11 mouse cellular contexts compared by ENCODE assay signal in the genomic region with DNA sequence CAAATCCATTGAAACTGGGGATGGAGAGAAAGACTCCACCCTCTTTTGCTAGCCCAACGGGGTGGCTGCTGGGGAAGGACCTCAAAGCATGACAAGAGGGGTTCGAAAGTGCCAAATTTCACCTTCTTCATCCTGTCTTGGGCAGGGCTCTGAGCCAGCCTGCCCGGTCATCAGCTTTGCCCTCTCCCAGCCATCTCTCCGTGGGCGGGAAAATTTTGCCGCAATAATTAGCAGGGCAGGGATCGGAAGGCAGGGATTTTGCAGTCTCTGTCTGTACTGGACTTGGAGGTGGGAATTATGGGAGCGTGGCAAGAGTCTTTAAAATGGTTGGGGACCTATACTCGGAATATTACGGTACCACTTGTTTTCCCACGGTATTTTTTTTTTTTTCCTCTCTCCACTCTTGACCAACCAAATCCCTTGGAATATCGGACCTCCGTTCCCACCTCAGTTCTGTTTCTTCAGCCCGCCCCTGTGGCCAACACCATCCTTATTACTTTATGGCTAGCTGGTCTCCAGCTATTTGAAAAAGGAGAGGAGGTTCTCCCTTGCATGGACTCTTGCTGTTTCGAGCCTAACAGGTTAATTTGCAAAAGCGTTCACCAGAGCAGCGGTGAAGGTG. TPM values are rescaled to one million over a fixed set of nuclear protein-coding genes. Genes with fewer than 3 reads are reported as not detected.
DNase-seq lines count a peak whose midpoint lies in the region; ATAC-seq lines count a peak whose summit lies in the region.
"Had no signal": no experiment of that assay in that cellular context is flagged by ENCODE, and none has a peak within 500 bp of the region (broad histone marks: within the 10 kb centered on the region; RNA-seq: fewer than 3 reads in every experiment).

No protein-coding gene starts in this region.

- H3K4me2 ChIP-seq in heart, embryonic 12.5 days = peak overlapping the region; percentile 56
- H3K4me2 ChIP-seq in hindbrain, embryonic 15.5 days = peak overlapping the region; percentile 47
- H3K4me2 ChIP-seq in midbrain, embryonic 16.5 days (ENCODE audit: low read length) = peak overlapping the region; percentile 44

- 0 out of 2 replicates have a peak, but pooled peaks cover 2% of the 10 kb centered on the region for H3K9me3 ChIP-seq in heart, embryonic 12.5 days (replicated peaks)
- H3K9me3 ChIP-seq in hindbrain, embryonic 15.5 days = no peaks in the 10 kb centered on the region
- H3K9me3 ChIP-seq in midbrain, embryonic 16.5 days (replicated peaks; ENCODE audit: control insufficient read depth, low read length, poor library complexity, severe bottlenecking) = no peaks in the 10 kb centered on the region

- ATAC-seq in heart, embryonic 12.5 days (ENCODE audit: insufficient number of reproducible peaks, low FRiP score) = no peak
- ATAC-seq in hindbrain, embryonic 15.5 days (ENCODE audit: low FRiP score, low read depth) = no peak
- ATAC-seq in midbrain, embryonic 16.5 days = no peak
- ATAC-seq in erythroid progenitor cell, adult 5-6 weeks (replicated peaks; ENCODE audit: low FRiP score, poor library complexity, severe bottlenecking) = no peak

- WGBS in heart, embryonic 12.5 days = 2% methylated on average over 17 of the region's 17 CpGs
- WGBS in hindbrain, embryonic 15.5 days = 4% methylated on average over 17 of the region's 17 CpGs
- 4% methylated on average over 17 of the region's 17 CpGs for WGBS in midbrain, embryonic 16.5 days

- H3K9ac ChIP-seq in heart, embryonic 12.5 days = no peak overlapping the region
- no peak overlapping the region for H3K9ac ChIP-seq in hindbrain, embryonic 15.5 days
- H3K9ac ChIP-seq in midbrain, embryonic 16.5 days (ENCODE audit: low read depth, low read length) = peak overlapping the region; percentile 56

- H3K36me3 ChIP-seq in heart, embryonic 12.5 days = no peaks in the 10 kb centered on the region
- H3K36me3 ChIP-seq in hindbrain, embryonic 15.5 days = no peaks in the 10 kb centered on the region
- H3K36me3 ChIP-seq in midbrain, embryonic 16.5 days (ENCODE audit: control insufficient read depth, insufficient read depth, low read length) = peaks cover 11% of the 10 kb centered on the region; the same call in 1 of the 2 replicates

- peaks cover 75% of the 10 kb centered on the region for H3K27me3 ChIP-seq in heart, embryonic 12.5 days (replicated peaks)
- H3K27me3 ChIP-seq in hindbrain, embryonic 15.5 days = no peaks in the 10 kb centered on the region
- no peaks in the 10 kb centered on the region for H3K27me3 ChIP-seq in midbrain, embryonic 16.5 days (ENCODE audit: control insufficient read depth, insufficient read depth, low read depth, low read length)

- H3K4me3 ChIP-seq in heart, embryonic 12.5 days = peak overlapping the region; percentile 12
- peak overlapping the region; percentile 22 for H3K4me3 ChIP-seq in hindbrain, embryonic 15.5 days
- no peak overlapping the region for H3K4me3 ChIP-seq in midbrain, embryonic 16.5 days (ENCODE audit: low read depth, low read length)
- H3K4me3 ChIP-seq: gastrocnemius, adult 2 months had no signal

- no peak for DNase-seq in heart, adult 18-20 months
- peak; percentile 56 for DNase-seq in embryo, embryonic 10 days (ENCODE audit: low spot score)
- no peak for DNase-seq in urinary bladder, postnatal 25 days (ENCODE audit: low spot score)
- no peak for DNase-seq in right cerebral cortex, adult 18-20 months
- DNase-seq: gastrocnemius, adult 2 months; lung, postnatal 4 days had no signal

- H3K27ac ChIP-seq in heart, embryonic 12.5 days (ENCODE audit: poor library complexity, severe bottlenecking) = no peak overlapping the region
- H3K27ac ChIP-seq in hindbrain, embryonic 15.5 days (replicated peaks) = no peak overlapping the region
- no peak overlapping the region; the same call in 1 of the 2 replicates for H3K27ac ChIP-seq in midbrain, embryonic 16.5 days (ENCODE audit: low read length)
- H3K27ac ChIP-seq: gastrocnemius, adult 2 months had no signal

- peaks cover 25% of the 10 kb centered on the region for H3K4me1 ChIP-seq in heart, embryonic 12.5 days (replicated peaks)
- peaks cover 53% of the 10 kb centered on the region for H3K4me1 ChIP-seq in hindbrain, embryonic 15.5 days (replicated peaks)
- H3K4me1 ChIP-seq in midbrain, embryonic 16.5 days (ENCODE audit: control insufficient read depth, insufficient read depth, low read length) = peaks cover 34% of the 10 kb centered on the region

RNA-seq across cellular contexts. Expression of a gene that starts 24.9 kb away (rescaled TPM):
- not detected in 2 replicates for polyA plus RNA-seq in heart, embryonic 12.5 days (2016; fragmentation: Nextera tagmentation; extraction: Ambion mirVana)
- not detected for total RNA-seq in heart, adult 18-20 months (2021)
- 0.53 and 0.83 TPM in 2 replicates for polyA plus RNA-seq in hindbrain, embryonic 15.5 days (2015; fragmentation: Nextera tagmentation; extraction: Ambion mirVana)
- polyA plus RNA-seq in midbrain, embryonic 16.5 days (2015; fragmentation: Nextera tagmentation; extraction: Ambion mirVana) = 0.52 and 0.79 TPM in 2 replicates
- total RNA-seq in erythroid progenitor cell, adult 5-6 weeks (2015; ENCODE audit: low replicate concordance) = not detected in 2 replicates
- not detected in 2 replicates for total RNA-seq in erythroid progenitor cell, adult 5-6 weeks (2017; ENCODE audit: low replicate concordance)
- total RNA-seq: gastrocnemius, adult 2 months had no signal
- polyA plus RNA-seq: spleen, adult 2 months had no signal

RNA-seq across cellular contexts. Expression of a gene that starts 28.8 kb away (rescaled TPM):
- 2.7 and 3.0 TPM in 2 replicates for polyA plus RNA-seq in heart, embryonic 12.5 days (2016; fragmentation: Nextera tagmentation; extraction: Ambion mirVana)
- total RNA-seq in heart, adult 18-20 months (2021) = 1 to 10 TPM; 3.6 to 4.0 TPM
- polyA plus RNA-seq in hindbrain, embryonic 15.5 days (2015; fragmentation: Nextera tagmentation; extraction: Ambion mirVana) = 6.9 and 7.2 TPM in 2 replicates
- polyA plus RNA-seq in midbrain, embryonic 16.5 days (2015; fragmentation: Nextera tagmentation; extraction: Ambion mirVana) = 3.9 and 5.1 TPM in 2 replicates
- total RNA-seq in erythroid progenitor cell, adult 5-6 weeks (2015; ENCODE audit: low replicate concordance) = not detected in 2 replicates
- total RNA-seq in erythroid progenitor cell, adult 5-6 weeks (2017; ENCODE audit: low replicate concordance) = not detected in 2 replicates

RNA-seq across cellular contexts. Expression of a gene that starts 36.6 kb away (rescaled TPM):
- polyA plus RNA-seq in heart, embryonic 12.5 days (2016; fragmentation: Nextera tagmentation; extraction: Ambion mirVana) = 0.60 and 0.64 TPM in 2 replicates
- total RNA-seq in heart, adult 18-20 months (2021) = 1 to 10 TPM; 4.4 to 4.9 TPM
- polyA plus RNA-seq in hindbrain, embryonic 15.5 days (2015; fragmentation: Nextera tagmentation; extraction: Ambion mirVana) = 12.5 and 13.0 TPM in 2 replicates
- 11.9 and 14.3 TPM in 2 replicates for polyA plus RNA-seq in midbrain, embryonic 16.5 days (2015; fragmentation: Nextera tagmentation; extraction: Ambion mirVana)
- not detected in 2 replicates for total RNA-seq in erythroid progenitor cell, adult 5-6 weeks (2015; ENCODE audit: low replicate concordance)
- not detected in 2 replicates for total RNA-seq in erythroid progenitor cell, adult 5-6 weeks (2017; ENCODE audit: low replicate concordance)

RNA-seq across cellular contexts. Expression of a gene that starts 41.6 kb away (rescaled TPM):
- polyA plus RNA-seq in heart, embryonic 12.5 days (2016; fragmentation: Nextera tagmentation; extraction: Ambion mirVana) = 21.3 and 22.8 TPM in 2 replicates
- 10 to 100 TPM; 22.4 to 23.1 TPM for total RNA-seq in heart, adult 18-20 months (2021)
- 31.6 and 35.2 TPM in 2 replicates for polyA plus RNA-seq in hindbrain, embryonic 15.5 days (2015; fragmentation: Nextera tagmentation; extraction: Ambion mirVana)
- polyA plus RNA-seq in midbrain, embryonic 16.5 days (2015; fragmentation: Nextera tagmentation; extraction: Ambion mirVana) = 26.0 and 26.7 TPM in 2 replicates
- 4.6 and 6.1 TPM in 2 replicates for total RNA-seq in erythroid progenitor cell, adult 5-6 weeks (2015; ENCODE audit: low replicate concordance)
- 3.3 and 6.5 TPM in 2 replicates for total RNA-seq in erythroid progenitor cell, adult 5-6 weeks (2017; ENCODE audit: low replicate concordance)

RNA-seq across cellular contexts. Expression of a gene that starts 52.1 kb away (rescaled TPM):
- 23.3 and 24.0 TPM in 2 replicates for polyA plus RNA-seq in heart, embryonic 12.5 days (2016; fragmentation: Nextera tagmentation; extraction: Ambion mirVana)
- 10 to 100 TPM in 1 of 2 experiments, 1 to 10 TPM in 1; 8.8 to 10.2 TPM for total RNA-seq in heart, adult 18-20 months (2021)
- polyA plus RNA-seq in hindbrain, embryonic 15.5 days (2015; fragmentation: Nextera tagmentation; extraction: Ambion mirVana) = 29.7 and 30.6 TPM in 2 replicates
- 24.7 and 31.2 TPM in 2 replicates for polyA plus RNA-seq in midbrain, embryonic 16.5 days (2015; fragmentation: Nextera tagmentation; extraction: Ambion mirVana)
- 10.1 and 19.8 TPM in 2 replicates for total RNA-seq in erythroid progenitor cell, adult 5-6 weeks (2015; ENCODE audit: low replicate concordance)
- total RNA-seq in erythroid progenitor cell, adult 5-6 weeks (2017; ENCODE audit: low replicate concordance) = 1.7 and 4.6 TPM in 2 replicates
